Mouse (Mus musculus): ENCODE measurements at regions not wholly inside any gene's neighbourhood (a gene's known extent, or its start where the extent isn't known, plus 50 kb on each side); places are given as distances from the start of the nearest gene placed in this dataset.
A peak's percentile ranks its signal among the peaks of the same experiment; 100 is the strongest.

DNA sequence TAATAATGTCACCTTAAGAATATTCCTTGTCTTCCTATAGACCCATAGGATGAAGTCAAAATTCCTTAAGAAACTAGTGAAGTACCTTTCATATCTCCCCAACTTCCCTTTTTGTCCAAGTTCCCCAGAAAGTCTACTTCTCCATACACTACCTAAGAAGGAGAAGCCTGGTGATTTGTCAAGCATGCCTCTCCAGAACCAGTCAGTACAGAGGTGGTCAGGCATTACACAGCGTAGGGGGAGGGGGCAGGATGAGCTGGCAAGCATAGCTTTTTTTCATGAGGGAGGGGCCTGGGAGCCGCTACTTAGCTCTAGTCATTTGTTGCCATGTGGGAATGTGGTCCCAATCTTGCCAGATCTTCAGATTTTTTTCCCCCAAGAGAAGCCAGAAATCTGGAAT, 54.0 kb upstream of the Satb2 start:
- no peak for ATAC-seq (ENCODE audit: low TSS enrichment)

DNA sequence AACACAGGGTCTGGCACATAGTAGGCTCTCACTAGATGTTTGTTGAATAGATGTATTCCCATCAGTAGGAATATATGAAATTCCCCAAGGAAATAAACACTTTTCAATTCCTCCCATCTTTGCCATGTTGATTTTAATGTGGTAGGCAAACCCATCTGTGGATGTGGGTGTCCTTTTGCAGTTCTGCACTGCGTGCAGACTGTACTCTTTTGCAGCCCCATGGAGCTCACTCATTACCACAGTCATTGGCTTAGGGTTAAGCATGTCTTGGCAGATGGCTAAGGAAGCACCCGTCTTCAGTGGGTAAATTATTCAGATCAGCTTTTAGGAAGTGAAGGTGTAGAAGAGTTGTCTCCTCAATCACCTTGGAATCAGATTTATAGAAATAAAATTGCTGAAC, 54.8 kb upstream of the Satb2 start:
- ATAC-seq (ENCODE audit: low TSS enrichment) = peak; percentile 73

DNA sequence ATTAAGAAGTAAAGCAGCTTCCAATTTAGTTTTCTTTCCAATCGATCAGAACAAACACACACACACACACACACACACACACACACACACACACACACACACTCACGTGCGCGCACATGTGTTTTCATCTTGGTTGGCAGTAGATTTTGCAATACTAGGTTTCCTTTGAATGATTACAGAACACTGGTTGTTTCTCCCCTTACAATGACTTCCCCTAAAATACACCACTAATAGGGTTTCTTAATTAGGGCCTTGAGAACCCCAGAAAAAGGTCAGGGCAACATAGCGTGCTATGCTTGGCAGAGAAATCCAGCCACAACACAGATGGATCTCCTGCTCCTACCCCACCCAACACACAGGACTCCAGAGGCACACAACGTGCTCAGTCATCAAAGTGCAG, 56.0 kb upstream of the Satb2 start:
- ATAC-seq (ENCODE audit: low TSS enrichment) = no peak

DNA sequence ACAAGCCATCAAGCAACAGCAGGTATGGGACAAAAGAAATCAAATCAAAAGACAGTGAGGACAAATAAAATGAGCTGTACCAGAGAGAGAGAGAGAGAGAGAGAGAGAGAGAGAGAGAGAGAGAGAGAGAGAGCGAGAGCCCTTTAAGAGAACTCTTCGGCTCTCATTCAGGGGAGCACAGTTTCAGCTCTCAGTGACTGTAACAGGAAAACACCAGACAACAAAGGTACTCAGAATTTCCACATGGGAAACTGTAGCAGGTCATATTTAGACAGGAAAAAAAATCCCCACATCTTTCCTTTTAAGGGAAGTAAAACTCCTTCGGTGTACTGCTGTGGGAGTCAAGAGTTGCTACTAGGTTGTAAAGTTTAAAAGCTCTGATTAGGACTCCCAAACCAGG, 57.9 kb upstream of the Satb2 start:
- ATAC-seq (ENCODE audit: low TSS enrichment) = no peak

DNA sequence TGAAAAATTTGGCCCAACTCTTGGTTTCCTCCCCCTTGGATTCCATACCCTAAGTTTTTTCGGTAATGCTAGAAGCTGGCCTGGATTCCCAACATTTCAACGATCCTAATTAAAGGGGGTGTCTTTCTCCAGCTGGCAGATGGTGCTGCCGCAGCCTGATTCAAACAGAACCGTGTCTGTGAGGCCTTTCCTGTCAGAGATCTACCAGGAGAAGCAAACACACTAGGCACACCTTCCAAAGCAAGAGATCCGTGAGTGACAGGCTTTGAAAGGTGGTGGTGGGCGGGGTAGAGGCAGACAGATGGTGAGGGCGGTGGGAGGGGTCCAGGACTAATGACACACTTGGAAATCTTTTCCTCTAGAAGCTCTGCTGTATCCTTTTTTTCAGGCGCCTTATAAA, 61.8 kb upstream of the Satb2 start:
- peak; percentile 84 for ATAC-seq (ENCODE audit: low TSS enrichment)

DNA sequence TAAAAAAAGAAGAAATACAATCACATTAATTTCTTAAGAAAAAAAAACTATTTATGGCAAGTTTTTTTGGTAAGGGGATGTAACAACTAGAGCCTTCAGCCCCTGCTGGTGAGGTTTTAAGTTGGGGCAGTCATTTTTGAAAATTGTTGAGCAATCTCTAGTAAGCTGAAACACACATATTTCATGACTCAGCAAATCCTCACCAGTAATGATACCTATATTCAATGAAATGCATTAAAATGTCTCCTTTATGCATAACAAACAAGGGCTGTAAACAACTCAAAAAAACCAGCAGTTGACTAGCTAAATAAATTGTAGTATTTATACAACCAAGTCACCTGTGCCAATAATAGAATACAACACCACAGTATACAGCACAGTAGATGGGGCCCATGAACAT, 63.1 kb upstream of the Satb2 start:
- ATAC-seq (ENCODE audit: low TSS enrichment) = no peak

DNA sequence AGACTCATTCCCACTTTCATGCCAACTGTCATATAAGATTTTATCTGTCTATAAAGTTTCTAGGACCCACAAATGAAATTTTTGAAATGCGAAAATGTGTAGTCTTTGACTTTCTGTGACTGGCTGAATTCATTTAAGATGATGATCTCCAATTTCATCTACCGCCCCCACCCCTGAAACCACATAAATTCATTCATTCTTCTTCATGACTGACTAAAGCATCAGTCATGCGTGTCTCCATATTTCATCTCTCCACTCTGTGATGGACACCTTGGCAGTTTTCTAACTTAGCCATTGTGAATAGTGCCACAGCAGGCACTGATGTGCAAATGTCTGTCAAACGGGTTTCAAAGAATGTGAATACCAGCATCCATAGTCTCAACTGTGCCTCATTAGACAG, 75.4 kb upstream of the Satb2 start:
- no peak for ATAC-seq (ENCODE audit: low TSS enrichment)

DNA sequence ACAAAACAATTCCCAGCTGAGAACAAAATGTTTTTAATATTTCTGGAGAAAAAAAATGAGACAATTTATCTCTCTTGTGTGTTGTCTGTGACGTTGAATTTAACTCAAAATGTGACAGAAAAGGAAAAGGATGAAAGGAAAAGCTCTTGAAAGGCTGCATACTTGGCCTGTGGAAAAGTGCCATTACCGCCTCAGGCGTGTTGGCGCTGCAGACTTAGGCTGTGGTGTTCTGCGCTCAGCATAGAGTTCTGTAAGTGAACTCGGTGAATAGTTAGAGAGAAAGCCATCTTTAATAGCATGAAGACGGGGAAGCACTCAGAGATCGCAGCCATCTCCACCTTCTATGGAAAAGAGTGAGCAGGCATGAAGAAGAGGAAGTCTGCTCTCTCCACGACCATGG, 77.5 kb upstream of the Satb2 start:
- no peak for ATAC-seq (ENCODE audit: low TSS enrichment)

DNA sequence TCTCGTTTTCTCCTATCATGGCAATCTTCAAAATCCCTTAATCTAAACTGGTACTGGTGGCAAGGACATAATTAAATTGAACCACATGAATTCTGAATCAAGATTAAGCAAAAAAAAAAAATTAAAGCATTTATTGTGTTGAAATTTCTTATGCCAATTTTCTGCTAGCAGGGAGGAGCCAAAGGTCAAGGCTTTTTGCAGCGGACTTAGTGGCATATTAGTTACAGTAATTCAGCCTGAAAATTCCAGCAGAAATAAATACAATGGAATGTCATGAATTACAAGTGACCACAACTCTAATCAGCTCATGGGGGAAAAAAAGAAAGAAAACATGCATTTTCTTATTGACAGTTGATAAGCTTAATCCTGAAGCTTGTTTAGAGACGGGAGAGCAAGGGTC, 80.8 kb upstream of the Satb2 start:
- no peak for ATAC-seq (ENCODE audit: low TSS enrichment)

DNA sequence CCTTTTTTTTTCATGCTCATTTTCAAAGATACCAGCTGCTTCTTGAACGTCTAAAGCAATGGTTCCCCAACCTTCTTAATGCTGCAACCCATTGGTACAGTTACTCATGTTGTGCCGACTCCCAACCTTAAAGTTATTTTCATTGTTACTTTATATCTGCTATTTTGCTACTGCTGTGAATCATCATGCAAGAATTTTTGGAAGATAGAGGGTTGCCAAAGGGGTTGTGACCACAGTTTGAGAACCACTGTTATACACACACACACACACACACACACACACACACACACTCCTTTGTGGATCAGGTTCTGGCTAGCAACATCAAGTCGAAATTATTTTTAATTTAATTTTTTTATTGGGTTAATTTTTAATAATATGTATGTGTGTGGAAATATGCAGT, 96.8 kb upstream of the Satb2 start:
- ATAC-seq (ENCODE audit: low TSS enrichment) = no peak

DNA sequence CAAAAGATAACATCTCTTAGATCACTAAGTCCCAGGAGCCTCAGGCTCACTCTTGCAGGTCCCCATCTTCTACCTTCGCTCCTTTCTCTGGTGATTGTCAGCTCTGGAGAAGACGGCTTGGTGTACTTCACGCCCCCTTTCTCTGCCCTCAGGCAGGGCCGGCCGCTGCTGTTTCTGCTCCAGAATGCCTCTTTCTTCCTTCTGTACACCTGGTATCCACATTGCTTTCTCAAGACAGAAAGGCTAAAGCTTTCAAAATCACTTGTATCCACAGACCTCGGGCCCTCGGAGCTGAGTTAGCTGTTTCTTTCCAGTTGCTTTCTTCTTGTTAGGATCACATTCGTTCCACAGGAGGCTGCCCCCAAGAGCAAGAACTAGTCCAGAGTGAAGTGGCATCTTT, 98.2 kb upstream of the Satb2 start:
- no peak for ATAC-seq (ENCODE audit: low TSS enrichment)

DNA sequence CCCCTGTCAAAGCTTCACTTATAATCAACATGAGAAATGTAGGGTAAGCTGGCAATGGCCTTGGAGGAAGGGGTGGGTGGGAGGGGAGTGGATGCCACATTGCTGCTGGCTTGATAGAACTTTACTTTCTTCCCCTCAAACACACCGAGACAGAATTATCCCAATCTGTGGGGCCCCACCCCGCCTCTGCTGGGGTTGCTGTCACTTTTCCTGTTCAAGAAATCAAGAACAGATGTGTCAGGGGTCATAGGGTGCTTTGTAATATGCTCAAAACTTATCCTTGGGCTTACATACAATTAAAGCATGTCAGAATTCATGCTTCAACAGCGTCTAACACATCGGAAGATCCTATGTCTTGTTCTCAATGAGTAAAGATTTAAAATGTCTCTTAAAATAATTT, 101.9 kb upstream of the Satb2 start:
- no peak for ATAC-seq (ENCODE audit: low TSS enrichment)

DNA sequence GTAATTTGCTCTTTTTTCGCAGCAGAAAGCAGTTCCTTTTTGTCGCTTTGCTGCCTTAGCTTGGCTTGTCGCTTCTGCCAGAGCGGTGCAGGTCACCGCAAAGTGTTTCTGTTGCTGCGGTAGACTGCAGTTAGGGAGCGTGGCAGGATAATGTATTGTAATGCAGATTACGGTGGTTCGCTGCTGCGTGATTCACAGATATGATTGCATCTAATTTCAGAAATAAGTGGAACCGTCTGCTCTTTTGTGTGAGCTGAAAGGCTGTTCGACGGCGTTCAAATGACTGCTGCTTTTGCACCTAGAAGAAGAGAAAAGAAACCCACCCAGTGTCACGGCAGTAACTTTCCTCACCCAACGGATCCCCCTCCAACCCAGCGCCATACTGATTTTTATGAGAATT, 104.7 kb upstream of the Satb2 start:
- ATAC-seq (ENCODE audit: low TSS enrichment) = no peak

DNA sequence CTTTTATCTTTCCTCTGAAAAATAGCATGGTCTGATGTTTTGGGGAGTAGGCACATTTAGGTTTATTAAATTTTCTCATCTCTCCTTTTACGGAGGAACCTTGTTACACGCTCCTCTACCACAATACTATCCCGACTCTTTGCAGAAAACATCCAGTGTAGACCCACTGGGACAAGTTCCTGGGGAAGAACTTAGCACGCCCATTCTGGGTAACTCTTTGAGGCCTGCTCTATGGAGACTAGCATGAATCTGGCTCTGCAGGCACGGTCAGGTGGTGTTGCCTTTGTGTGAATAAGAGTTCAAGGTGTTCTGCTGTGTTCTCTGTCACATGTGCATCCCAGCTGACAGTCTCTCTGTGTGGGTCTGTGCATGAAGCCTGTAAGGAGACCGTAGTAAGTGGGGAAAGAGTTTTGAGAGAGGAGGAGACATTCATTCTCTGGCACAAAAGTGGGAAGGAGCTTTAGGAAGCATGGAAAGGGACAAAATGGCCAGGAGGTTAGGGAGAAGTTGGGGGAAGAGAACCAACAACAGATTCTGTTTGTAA, 105.2 kb upstream of the Satb2 start:
- ATAC-seq (ENCODE audit: low TSS enrichment) = no peak

DNA sequence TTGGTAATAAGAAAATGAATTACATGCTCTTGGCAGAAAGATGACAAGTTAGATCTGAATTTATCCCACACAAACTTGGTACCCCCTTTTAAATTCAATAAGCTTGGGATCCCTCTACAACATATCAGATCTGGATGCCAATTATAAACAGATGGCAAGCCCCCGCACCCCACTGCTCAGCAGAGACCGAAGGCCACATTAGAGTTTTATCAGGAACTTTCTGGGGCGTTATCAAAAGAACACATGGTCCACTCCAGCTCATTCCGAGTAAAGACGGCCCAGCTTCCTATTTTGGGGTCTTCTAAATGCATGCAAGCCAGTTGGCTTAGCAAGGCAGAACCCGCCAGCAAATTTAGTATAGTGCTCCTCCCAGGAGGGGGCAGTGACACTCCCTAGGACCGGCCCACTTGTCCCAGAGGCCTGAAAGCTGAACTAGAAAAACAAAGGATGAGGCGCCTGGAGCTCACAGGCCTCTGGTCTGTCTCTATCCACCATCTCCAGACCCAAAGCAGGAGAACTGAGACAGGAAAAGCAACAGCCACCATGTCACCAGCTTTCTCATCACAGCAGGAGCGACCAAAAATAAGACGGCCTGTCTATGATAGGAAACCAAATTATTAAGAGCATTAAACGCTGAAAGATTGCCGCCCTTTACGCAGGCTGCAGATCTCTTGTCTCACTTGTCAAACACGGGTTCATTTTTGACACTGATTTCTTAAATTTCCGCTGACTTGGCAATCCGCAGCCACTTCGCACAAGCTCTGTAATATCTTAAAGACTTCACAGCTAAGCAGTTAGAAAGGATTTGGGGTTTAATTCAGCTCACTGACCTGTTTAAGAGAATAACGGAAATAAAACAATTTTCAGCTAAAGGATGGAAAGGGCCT, 117.2 kb upstream of the Satb2 start:
- no peak for ATAC-seq (ENCODE audit: low TSS enrichment)

DNA sequence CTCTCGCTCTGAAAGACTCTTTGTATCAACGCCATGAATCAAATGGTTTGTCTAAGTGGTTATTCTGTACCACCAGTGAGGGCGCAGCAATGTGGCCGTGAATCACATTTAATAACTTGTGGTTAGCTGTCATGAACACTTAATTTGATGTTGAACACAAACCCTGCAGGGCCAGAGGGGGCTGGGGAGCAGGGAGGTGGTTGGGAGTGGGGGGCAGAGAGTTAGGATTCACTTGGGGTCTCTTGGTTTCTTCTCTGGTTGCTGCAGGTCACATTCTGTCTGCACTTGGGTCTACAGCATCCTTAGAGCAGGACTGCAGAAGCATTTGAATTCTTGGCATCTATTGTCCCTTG, 117.8 kb upstream of the Satb2 start:
- ATAC-seq (ENCODE audit: low TSS enrichment) = no peak

DNA sequence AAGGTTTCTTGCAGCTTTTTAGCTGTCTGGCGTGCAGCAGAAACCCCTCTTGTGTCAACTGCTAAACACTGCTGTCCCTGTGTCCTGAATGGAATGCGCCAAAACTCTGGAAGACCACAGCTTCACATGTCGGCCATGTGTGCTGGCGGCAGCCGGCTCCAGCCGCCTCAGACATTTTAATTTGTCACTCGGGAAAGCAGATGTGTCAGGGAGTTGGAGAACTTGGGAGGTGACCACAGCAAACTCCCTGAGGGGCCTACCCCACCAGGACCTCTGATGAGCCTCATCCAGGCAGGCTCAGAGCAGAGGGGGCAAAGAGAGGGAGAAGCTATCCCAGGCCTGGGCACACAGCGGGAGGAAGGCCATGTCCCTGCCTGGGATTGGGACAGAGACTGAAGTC, 118.3 kb upstream of the Satb2 start:
- ATAC-seq (ENCODE audit: low TSS enrichment) = no peak

DNA sequence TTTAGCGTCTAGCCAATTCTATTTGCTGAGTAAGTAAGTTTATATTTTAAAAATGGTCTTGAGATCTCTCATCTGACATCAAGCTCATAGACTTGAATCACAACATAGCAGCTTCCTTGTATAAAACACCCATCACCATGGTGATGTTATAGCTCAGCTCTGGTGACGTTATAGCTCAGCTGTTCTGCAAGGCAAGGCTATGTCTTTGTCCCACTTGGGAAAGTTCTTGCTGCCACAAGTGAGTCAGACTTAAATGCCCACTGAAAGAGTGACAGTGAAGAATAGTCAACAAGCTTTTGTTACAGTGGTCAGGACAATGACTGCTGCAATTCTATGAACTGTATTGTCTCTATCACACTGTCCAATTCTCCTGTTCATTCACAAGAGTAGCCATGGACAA, 122.2 kb upstream of the Satb2 start:
- ATAC-seq (ENCODE audit: low TSS enrichment) = no peak

DNA sequence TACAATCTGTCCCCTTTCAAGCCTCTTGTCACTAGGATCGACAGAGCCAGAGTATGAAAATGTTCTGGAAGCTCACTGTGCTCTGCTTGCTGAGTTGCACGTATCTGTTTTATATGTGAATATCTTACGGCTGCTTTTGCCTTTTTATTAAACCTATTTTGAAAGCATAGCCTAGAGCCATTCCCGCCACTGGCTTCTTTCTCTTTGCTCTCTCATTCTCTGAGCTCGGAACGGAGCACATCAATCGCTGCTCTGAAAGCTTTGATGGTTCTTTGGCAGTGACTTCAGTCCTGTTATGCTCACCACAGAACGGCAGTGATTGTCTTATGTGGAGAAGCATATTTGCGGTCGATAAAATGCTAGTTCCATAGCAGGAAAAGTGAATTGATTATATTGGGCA, 128.9 kb upstream of the Satb2 start:
- ATAC-seq (ENCODE audit: low TSS enrichment) = no peak

DNA sequence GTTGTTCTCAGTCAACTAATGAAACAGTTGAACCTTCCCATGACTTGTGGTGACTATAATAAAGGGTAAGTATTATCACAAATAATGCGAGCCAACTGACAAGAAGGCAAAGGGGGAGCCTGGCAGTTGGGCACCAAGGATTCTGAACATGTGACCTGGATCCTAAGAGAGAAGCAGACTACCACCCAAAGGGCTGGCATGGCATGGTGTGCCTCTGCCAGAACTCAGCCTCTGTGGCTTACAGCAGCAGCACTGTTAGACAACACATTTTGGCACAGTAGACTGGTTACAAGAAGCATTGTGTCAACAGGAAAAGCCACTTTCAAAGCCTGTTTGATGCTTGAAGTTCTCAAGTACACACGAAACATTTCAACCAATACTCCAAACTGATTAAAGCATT, 142.2 kb upstream of the Satb2 start:
- ATAC-seq (ENCODE audit: low TSS enrichment) = no peak

DNA sequence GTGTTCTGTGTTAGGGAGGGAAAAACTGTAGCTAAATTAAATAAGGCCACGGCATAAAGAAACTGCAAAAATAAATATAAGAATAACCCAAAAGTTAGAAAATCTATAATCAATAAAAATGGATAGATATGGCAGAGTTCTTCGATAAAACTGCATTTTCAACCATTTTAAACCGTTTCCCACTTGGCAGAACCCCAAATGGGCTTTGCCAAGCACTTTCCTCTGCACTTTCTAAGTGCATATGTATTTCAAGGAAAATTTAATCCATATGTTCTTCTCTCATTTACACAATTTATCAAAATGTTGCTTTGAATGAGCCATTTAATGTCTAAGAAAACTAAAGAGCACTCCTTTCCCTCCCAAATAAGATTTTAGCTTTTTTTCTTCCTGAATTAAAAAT, 165.7 kb upstream of the Satb2 start:
- no peak for ATAC-seq (ENCODE audit: low TSS enrichment)

DNA sequence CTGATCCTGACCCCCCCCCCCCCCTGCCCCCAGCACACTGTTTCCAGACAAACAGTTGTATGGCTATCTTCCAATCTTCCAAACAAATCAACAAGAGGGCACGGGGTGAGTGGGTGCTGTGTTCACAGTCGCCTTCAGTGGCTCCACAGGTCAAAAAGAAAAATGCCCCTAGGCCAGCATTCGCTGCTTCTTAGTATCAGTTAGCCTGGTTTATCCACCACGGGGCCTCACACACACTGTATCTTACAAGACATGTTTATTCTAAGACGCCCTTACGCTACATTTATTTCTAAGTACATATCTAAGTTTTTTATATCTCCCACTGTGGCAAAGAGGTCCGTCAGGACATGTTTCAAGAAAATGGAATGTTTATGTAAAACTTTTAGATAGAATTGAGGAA, 177.4 kb upstream of the Satb2 start:
- no peak for ATAC-seq (ENCODE audit: low TSS enrichment)

DNA sequence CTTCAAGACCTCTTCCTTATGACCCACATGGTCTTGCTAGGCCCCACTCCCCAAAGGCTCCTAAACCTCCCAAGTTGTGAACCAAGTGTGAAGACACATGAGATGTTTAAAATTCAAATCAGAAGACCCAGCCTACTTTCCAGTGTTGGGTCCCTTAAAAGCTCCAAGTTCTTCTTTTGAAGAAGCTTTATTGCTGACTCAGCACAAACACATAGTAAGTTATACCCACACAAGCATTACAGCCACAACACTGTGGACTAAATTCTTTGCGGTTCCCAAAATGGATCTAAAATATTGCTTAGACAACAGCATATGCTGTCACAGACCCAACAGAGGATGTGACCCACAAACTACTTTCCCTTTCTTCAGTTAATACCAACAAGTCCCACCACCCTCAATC, 186.0 kb upstream of the Satb2 start:
- ATAC-seq (ENCODE audit: low TSS enrichment) = no peak

DNA sequence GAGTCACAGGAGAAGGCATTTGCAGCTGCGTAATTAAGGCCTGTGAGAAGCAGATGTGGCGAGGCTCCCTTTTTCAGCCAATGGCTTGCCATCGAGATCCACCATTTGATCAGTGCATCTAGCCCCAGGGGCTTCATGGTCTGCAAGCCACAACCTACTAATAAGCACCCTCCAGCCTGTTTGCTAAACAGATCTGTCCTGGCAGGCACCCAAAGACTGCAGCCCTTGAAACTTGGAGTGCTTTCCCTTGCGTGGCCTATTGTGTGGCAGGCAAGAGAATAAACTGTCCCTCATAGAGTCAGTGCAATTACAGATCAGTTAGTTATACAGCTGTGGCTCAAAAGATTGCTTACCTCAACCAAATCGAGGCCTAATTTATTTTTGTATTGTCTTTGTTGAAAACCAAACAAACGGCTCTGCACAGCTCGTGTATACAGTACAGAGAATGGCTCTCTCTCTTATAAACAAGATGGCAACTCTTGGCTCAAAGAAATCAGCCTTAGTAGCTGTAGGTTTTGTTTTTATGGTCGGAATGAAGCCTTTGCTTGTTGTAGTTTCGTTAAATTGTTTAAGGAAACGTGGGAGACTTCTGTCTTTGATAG, 195.9 kb upstream of the Satb2 start:
- no peak for ATAC-seq (ENCODE audit: low TSS enrichment)

Data from frontal cortex, adult (tissue).